Mouse (Mus musculus): ENCODE data around the gene Skp2. TPM values are rescaled to one million over a fixed set of nuclear protein-coding genes. Genes with fewer than 3 reads are reported as not detected.

The Skp2 gene
- polyA plus RNA-seq, 1 experiment from 2014 or later = 6.4 TPM

GRCm38 (mm10) chr15:9081294-9081693, 73.9 kb downstream of the Skp2 start:
- ATAC-seq (no peak), DNase-seq (no peak)
- Histone ChIP-seq H3K4me2 (ENCODE audit: low read depth, low read length) (peak overlapping the region; percentile 55), H3K4me3 (ENCODE audit: low read depth, low read length) (no peak overlapping the region), H3K27ac (ENCODE audit: low read depth) (peak overlapping the region; percentile 31), H3K4me1 (ENCODE audit: insufficient read depth) (peaks cover 41% of the 10 kb centered on the region), H3K36me3 (replicated peaks; ENCODE audit: insufficient read depth, low read length) (peaks cover 27% of the 10 kb centered on the region), H3K9me3 (ENCODE audit: low read length) (no peaks in the 10 kb centered on the region), H3K27me3 (ENCODE audit: insufficient read depth, low read length) (no peaks in the 10 kb centered on the region), H3K9ac (replicated peaks) (no peak overlapping the region; the same call in 1 of the 2 replicates)
- WGBS (ENCODE audit: insufficient replicate concordance) = 48% methylated on average over 3 of the region's 3 CpGs
- TF ChIP-seq CTCF (IDR thresholded peaks at IDR 0.05; ENCODE audit: low read depth) = no peak
- TF ChIP-seq EP300 (IDR thresholded peaks at IDR 0.05; ENCODE audit: low read depth) = no peak

- Histone ChIP-seq H3K4me2 (ENCODE audit: low read depth, low read length) (peak overlapping the region; percentile 55), H3K4me1 (ENCODE audit: insufficient read depth) (peaks cover 52% of the 10 kb centered on the region), H3K9ac (replicated peaks) (no peak overlapping the region; the same call in 1 of the 2 replicates), H3K27ac (ENCODE audit: low read depth) (peak overlapping the region; percentile 64), H3K27me3 (ENCODE audit: insufficient read depth, low read length) (no peaks in the 10 kb centered on the region), H3K36me3 (replicated peaks; ENCODE audit: insufficient read depth, low read length) (peaks cover 17% of the 10 kb centered on the region), H3K9me3 (ENCODE audit: low read length) (no peaks in the 10 kb centered on the region), H3K4me3 (ENCODE audit: low read depth, low read length) (peak overlapping the region; percentile 21; the same call in 1 of the 2 replicates)
- TF ChIP-seq EP300 (IDR thresholded peaks at IDR 0.05; ENCODE audit: low read depth) (peak; percentile 70), CTCF (IDR thresholded peaks at IDR 0.05; ENCODE audit: low read depth) (no peak)
- WGBS (ENCODE audit: insufficient replicate concordance) = 14% methylated on average over 4 of the region's 4 CpGs
- no peak for ATAC-seq
- DNase-seq = no peak
These were observed 75.0 kb downstream of the Skp2 start for GRCm38 (mm10) chr15:9080206-9080605.

GRCm38 (mm10) chr15:9079626-9080025, 75.6 kb downstream of the Skp2 start:
- Histone ChIP-seq H3K4me1 (ENCODE audit: insufficient read depth) (peaks cover 57% of the 10 kb centered on the region), H3K27ac (ENCODE audit: low read depth) (peak overlapping the region; percentile 97), H3K9ac (replicated peaks) (peak overlapping the region; percentile 62; the same call in 1 of the 2 replicates), H3K4me2 (ENCODE audit: low read depth, low read length) (peak overlapping the region; percentile 70), H3K36me3 (replicated peaks; ENCODE audit: insufficient read depth, low read length) (peaks cover 17% of the 10 kb centered on the region), H3K9me3 (ENCODE audit: low read length) (no peaks in the 10 kb centered on the region), H3K27me3 (ENCODE audit: insufficient read depth, low read length) (no peaks in the 10 kb centered on the region), H3K4me3 (ENCODE audit: low read depth, low read length) (peak overlapping the region; percentile 26; the same call in 1 of the 2 replicates)
- no peak for DNase-seq
- no peak for TF ChIP-seq CTCF (IDR thresholded peaks at IDR 0.05; ENCODE audit: low read depth)
- no peak for TF ChIP-seq EP300 (IDR thresholded peaks at IDR 0.05; ENCODE audit: low read depth)
- no peak for ATAC-seq
- 37% methylated on average over 5 of the region's 5 CpGs for WGBS (ENCODE audit: insufficient replicate concordance)

- peak overlapping the region; percentile 62 for H3K9ac ChIP-seq (replicated peaks)
- ATAC-seq = peak; percentile 65
- peak; percentile 48 for DNase-seq
- H3K4me3 ChIP-seq (ENCODE audit: low read depth, low read length) = peak overlapping the region; percentile 26
- TF ChIP-seq EP300 (IDR thresholded peaks at IDR 0.05; ENCODE audit: low read depth) (peak; percentile 84), CTCF (IDR thresholded peaks at IDR 0.05; ENCODE audit: low read depth) (no peak)
- peak overlapping the region; percentile 97 for H3K27ac ChIP-seq (ENCODE audit: low read depth)
- H3K27me3 ChIP-seq (ENCODE audit: insufficient read depth, low read length) = no peaks in the 10 kb centered on the region
- WGBS (ENCODE audit: insufficient replicate concordance) = 35% methylated on average over 12 of the region's 12 CpGs
- H3K4me2 ChIP-seq (ENCODE audit: low read depth, low read length) = peak overlapping the region; percentile 70
- H3K4me1 ChIP-seq (ENCODE audit: insufficient read depth) = peaks cover 59% of the 10 kb centered on the region
- no peaks in the 10 kb centered on the region for H3K9me3 ChIP-seq (ENCODE audit: low read length)
- peaks cover 13% of the 10 kb centered on the region; the same call in 1 of the 2 replicates for H3K36me3 ChIP-seq (replicated peaks; ENCODE audit: insufficient read depth, low read length)
These were observed 76.5 kb downstream of the Skp2 start for GRCm38 (mm10) chr15:9078481-9079300.

GRCm38 (mm10) chr15:9075608-9076200, 79.5 kb downstream of the Skp2 start:
- Histone ChIP-seq H3K36me3 (replicated peaks; ENCODE audit: insufficient read depth, low read length) (0 out of 2 replicates have a peak, but pooled peaks cover 4% of the 10 kb centered on the region), H3K9me3 (ENCODE audit: low read length) (no peaks in the 10 kb centered on the region), H3K9ac (replicated peaks) (peak overlapping the region; percentile 99), H3K4me1 (ENCODE audit: insufficient read depth) (peaks cover 46% of the 10 kb centered on the region), H3K27ac (ENCODE audit: low read depth) (peak overlapping the region; percentile 99), H3K27me3 (ENCODE audit: insufficient read depth, low read length) (no peaks in the 10 kb centered on the region), H3K4me3 (ENCODE audit: low read depth, low read length) (peak overlapping the region; percentile 80), H3K4me2 (ENCODE audit: low read depth, low read length) (peak overlapping the region; percentile 82)
- DNase-seq = no peak
- TF ChIP-seq EP300 (IDR thresholded peaks at IDR 0.05; ENCODE audit: low read depth) (no peak), CTCF (IDR thresholded peaks at IDR 0.05; ENCODE audit: low read depth) (no peak)
- WGBS (ENCODE audit: insufficient replicate concordance) = 35% methylated on average over 14 of the region's 14 CpGs
- no peak for ATAC-seq

GRCm38 (mm10) chr15:9074671-9075070, 80.6 kb downstream of the Skp2 start:
- H3K4me3 ChIP-seq (ENCODE audit: low read depth, low read length) = peak overlapping the region; percentile 80
- DNase-seq = peak; percentile 84
- H3K4me2 ChIP-seq (ENCODE audit: low read depth, low read length) = peak overlapping the region; percentile 82
- H3K9me3 ChIP-seq (ENCODE audit: low read length) = no peaks in the 10 kb centered on the region
- peak overlapping the region; percentile 99 for H3K9ac ChIP-seq (replicated peaks)
- H3K27ac ChIP-seq (ENCODE audit: low read depth) = peak overlapping the region; percentile 99
- TF ChIP-seq CTCF (IDR thresholded peaks at IDR 0.05; ENCODE audit: low read depth) (no peak), EP300 (IDR thresholded peaks at IDR 0.05; ENCODE audit: low read depth) (peak; percentile 98)
- 15% methylated on average over 4 of the region's 4 CpGs for WGBS (ENCODE audit: insufficient replicate concordance)
- 0 out of 2 replicates have a peak, but pooled peaks cover 4% of the 10 kb centered on the region for H3K36me3 ChIP-seq (replicated peaks; ENCODE audit: insufficient read depth, low read length)
- no peaks in the 10 kb centered on the region for H3K27me3 ChIP-seq (ENCODE audit: insufficient read depth, low read length)
- peaks cover 44% of the 10 kb centered on the region for H3K4me1 ChIP-seq (ENCODE audit: insufficient read depth)
- peak; percentile 55 for ATAC-seq

All from liver, postnatal 0 days (tissue).